Mouse (Mus musculus) layer of hippocampus, postnatal 10 days (tissue): ENCODE data around the gene Tmem182. TPM values are rescaled to one million over a fixed set of nuclear protein-coding genes. Genes with fewer than 3 reads are reported as not detected.

Experiments used
- DNase-seq, 2 experiments: peaks; one replicate each; pipeline ENCODE4 v3.0.0; 2021; ENCODE audit warnings: low spot score in 2 of 2
- total RNA-seq, 2 experiments: library from RNA; stranded (reverse); gene quantifications; 2 replicates each; pipeline ENCODE4 v1.2.3; 2021

Tmem182 gene
- total RNA-seq, 2 experiments from 2014 or later = 0.30 to 0.58 TPM

GRCm38 (mm10) chr1:40797348-40797747 is 8.1 kb upstream of the Tmem182 start:
- DNase-seq = peak; percentile 77 to 78

GRCm38 (mm10) chr1:40799121-40799520 is 6.3 kb upstream of the Tmem182 start:
- no peak for DNase-seq

DNA sequence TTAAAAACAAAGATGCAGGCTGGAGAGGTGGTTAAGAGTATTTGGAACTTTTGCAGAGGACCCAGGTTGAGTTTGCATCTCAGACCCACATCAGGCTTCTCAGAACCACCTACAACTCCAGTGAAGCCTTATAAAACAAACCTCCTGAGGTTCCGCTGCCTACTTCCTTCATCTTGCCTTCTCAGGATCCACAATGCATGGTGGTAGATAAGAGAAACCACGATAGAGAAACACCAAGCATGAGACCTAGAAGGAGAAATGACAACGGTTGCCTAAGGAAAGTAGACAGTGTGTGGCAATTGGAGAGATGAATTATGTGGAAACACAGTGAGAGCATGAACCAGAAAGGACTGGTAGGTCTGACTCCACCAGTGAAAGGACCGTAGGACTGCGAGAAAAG is 4.5 kb upstream of the Tmem182 start:
- no peak for DNase-seq

DNA sequence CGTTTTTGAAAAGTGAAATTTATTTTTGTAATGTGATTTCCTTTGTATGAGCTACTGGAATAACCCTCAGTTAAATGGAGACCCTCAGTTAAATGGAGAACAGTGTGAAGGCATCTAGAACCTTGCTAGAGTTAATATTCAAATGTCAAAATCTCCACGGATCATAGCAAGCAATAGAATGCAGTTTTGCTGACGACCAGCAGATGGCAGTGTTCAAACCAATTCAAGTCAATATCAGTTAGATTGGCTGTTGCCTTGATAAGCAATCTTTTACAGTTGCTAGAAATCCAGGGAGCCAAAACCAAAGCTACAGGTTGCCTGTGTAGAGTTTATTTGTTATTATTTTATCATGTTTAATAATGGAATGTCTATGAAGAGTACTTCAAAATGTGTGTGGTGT is 2.6 kb upstream of the Tmem182 start:
- peak; percentile 68 to 74 for DNase-seq

DNA sequence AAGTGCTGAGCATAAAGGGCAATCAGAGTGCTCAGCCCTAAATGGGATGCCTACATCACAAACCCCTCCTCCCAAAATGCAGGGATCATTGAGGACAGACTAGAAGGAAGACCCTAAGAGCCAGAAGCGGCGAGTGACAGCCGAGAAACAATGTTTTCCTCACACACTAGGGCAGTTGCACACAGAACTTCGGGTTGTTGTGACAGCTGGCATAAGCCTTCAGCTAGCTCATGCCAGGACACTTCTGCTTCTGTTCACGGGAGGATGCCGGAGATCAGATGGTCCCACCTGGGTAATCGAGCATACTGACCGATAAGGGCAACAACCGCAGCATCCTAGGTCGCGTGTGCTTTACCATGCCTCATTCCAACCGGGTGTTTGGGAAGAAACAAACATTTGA is 1.3 kb upstream of the Tmem182 start:
- DNase-seq = no peak

DNA sequence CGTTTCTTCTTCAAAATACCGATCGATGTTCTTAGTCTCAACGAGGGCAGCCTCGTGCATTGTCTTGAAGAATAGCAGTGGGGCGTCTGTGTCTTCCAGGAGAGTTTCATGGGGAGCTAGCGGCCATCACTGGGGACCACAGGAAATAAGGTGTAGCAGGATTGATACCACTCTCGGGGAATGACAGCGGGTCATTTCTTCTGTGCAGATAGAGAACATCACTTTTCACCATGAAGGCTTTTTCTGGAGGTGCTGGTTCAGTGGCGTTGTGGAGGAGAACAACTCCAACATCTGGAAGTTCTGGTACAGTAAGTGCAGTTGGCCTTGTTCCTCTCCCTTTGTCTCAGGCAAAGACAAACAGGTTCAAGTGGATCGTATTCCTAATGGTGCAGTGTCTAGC is 490 bp downstream of the Tmem182 start:
- DNase-seq = no peak

DNA sequence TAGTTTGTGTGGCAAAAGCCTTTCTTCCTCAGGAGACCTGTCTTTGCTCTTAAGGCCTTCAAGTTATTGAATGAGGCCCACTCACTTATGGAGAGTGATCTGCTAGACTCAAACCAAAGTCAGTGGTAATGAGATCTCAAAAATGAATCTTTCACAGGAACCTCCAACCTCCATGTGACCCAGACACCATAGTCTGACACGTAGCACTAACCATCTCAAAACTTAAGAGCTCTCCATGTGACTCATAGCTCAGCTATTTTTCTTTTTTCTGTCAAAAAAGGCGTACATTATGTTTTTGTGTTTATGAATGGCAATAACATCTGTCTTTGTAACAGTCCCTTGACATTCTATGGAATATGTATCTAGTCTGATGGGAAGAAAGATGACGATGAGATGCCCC is 3.2 kb downstream of the Tmem182 start:
- no peak for DNase-seq

DNA sequence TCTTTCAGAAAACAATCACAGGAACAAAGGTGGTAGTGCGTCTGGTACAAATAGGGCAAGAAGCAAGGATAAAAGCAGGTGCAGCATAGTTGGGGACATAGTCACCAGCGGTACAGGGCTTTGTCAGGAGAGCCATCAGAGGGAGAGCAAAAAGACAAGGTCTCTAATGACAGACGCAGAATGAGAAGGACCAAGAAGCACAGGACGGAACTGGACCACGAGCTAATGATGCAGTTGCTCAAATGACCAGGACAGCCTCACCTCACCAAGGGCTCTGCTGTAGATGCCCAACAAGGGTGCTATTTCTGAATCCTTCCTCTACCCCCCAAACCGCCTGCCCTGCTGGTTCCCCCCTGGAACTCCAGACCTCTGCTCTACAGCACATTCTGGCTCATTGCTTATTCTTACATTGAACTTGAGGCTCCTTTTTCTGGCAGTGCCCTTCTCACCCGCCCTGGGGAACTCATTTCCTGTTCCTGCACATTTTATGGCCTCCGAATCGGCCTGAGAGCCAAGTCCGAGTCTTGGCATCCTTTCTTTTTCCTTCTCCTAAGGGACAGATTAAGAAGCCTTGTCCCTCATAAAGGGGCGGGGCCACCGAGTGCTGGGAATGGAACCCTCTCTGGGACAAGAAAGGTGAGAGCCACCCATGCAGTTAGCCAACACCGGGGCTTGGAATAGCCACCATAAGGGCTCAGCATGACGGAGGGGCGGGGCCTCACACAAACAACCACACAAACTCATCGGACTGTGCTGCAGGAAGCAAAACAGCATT is 9.9 kb downstream of the Tmem182 start:
- no peak for DNase-seq

DNA sequence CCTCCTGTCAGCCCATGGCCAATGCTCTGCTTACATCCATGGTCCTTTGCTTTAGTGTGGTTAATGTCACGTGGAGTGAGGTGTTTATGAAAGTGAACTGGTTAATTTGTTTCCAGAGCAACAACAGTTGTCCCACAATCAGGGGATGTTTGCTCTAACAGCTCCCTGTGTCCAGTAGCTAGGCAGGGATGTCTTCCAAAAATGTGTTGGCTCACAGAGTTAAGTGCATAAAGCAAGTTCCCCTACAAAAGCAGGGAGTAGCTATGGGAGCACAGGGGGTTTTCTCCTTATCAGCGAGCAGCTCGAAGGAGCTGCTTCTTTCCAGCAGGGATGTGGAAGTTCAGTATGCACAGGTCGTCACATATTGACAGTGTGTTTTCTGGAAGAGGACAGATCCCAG is 19.1 kb downstream of the Tmem182 start:
- DNase-seq = no peak

DNA sequence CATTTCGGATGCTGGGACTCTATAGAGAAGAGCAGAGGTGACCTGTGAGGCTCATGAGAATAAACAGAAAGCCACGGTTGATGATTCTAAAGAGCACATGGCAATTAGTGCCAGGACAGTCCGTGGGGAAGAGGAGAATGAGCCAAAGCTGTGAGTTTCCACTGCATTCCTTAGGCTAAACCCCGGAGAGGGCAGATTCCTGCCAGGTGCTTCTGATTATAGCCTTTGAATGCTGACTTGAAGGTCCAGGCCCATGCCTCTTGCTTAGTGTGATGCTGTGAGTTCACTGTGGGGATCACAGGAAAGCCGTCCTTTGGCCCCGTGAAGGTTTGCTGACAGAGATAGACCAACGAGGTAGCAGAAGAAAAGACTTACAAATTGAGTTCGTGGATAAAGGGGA is 19.5 kb downstream of the Tmem182 start:
- no peak for DNase-seq

GRCm38 (mm10) chr1:40825826-40826225 is 20.4 kb downstream of the Tmem182 start:
- DNase-seq = no peak

DNA sequence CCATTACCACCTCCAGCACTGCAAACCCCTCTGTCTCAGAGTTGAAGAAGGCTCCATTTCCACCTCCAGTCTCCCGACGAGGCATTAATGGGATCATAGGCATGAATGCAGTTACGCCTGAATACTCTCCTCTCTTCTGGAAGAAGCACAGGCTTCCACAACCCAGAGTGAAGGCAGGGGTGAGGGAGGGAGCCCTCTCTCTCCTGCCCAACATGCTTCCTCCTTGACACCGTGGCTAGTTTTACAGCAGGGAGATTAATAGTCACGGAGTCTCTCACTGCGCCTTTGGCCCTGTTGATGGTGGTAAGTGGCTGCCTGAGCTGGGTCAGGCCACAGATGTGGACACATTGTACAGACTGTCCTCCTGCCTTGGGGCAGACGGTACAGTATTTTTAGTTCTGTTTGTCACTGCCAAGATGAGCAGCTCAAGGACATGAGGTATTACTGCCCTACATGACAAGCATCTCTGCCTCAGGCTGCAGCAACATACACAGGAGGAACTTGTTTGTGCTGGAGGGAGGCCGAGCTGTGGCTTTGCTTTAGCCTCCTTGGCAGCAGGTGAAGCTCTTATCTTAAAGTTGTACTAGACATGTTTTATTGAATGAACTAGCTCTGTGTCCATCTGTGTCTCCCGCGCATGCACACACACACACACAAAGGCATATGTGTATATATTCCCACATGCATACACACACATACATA is 24.0 kb downstream of the Tmem182 start:
- no peak for DNase-seq

- DNase-seq = no peak
Measured at GRCm38 (mm10) chr1:40830712-40831507, 25.5 kb downstream of the Tmem182 start.

DNA sequence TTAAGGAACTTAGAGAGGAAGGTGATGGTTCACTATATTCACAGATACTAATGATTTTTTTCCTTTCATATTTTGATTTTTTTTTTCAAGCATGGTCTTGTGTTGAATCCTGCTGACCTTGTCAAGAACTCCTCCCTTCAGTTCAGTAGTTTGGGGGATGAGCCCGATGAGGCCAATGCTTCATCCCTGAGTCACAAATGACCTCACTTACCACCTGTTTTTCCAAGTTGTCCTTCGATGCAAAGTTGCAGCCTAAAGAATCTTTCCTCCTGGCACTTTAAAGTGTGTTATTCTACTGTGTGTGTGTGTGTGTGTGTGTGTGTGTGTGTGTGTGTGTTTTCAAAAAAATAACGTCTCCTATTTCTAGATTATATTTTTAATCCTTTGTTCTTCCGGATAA is 30.1 kb downstream of the Tmem182 start:
- no peak for DNase-seq

DNA sequence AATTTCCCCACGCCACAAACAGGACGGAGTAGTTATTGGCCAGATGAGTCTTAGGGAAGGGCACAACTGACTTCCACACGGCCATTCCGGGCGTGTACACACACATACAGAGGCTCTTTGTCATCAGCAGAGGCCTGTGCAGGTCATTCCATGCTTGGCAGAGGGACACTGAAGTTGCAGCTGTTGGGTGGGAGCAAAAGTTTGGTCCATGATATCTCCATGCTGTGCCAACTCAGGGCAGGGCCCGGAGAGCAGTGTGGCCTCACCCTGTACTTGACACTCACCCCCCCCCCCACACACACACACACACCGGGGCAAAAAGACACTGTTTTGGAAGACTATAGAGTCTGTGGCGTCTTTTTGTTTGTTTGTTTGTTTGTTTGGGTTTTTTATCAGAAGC is 35.2 kb downstream of the Tmem182 start:
- no peak for DNase-seq

DNA sequence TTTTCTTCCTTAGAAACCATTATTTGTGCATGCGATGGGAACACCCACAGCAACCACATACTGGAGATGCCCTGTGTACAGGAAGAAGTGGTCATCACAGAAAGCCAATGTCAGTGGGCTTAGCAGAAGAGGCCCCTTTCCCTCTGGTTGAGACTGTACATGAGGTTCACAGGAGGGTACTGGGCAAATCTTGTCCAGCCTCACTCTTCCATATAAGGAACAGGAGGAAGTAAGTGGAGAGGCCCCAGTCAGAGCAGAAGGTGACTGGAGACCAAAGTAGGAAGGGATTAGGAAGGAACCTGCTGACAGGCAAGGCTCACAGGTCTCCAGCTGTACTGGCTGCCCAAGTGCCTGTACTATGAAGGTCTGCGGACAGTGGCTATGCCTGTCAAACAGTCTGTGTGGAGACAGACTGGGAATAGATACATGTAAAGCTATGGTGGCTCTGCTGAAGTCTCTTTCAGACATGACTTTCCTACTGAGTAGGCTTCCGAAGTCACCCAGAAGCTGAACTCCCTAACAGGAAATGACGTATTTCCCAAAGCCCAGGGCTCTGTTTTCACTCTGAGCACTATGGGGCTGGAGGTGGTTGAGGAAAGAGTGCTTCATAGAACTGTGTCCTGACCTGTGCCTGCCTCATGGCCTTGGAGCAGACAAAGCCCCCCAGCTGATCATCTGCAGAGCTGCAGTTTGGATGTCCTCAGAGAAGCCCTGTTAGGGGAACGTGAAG is 35.8 kb downstream of the Tmem182 start:
- DNase-seq = no peak

- peak; percentile 75 to 81 for DNase-seq
Measured at GRCm38 (mm10) chr1:40844616-40845015, 39.2 kb downstream of the Tmem182 start.

GRCm38 (mm10) chr1:40847196-40847938 is 42.0 kb downstream of the Tmem182 start:
- no peak for DNase-seq

DNA sequence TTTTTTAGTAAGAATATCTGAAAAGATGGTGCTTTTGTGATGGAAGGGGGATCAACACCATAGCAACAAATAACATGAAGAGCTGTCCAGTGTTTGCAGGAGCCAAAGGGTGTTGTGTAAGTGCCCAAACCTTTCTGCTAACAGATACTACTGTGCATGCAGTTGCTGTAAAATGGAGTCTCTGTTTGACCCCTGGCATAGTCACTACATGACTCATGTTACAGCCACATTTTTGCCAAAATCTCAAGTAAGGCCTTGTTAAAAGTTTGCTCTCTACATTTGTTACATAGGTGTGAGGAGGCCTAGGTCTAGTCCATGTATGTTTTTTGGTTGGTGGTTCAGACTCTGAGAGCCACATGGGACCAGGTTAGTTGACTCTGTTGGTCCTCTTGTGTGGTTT is 45.9 kb downstream of the Tmem182 start:
- DNase-seq = no peak

DNA sequence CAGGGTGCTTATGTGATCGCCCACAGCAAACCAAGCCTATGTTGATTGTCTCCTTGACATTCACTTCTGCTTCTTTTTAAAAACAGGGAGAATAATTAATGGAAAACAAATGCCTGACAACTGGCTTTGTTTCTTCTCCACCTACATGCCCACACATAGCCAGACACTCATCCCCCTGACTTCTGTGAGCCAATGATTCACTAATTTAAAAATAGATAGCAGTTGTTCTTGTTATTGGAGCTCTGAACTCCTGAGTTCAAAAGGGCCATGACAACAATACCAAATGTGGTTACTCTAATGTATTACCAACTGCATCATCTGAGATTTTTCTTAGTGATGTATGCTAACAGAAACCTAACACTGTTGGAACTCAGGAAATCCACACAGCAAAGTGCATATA is 49.9 kb downstream of the Tmem182 start:
- no peak for DNase-seq
